Mouse (Mus musculus): ENCODE measurements at regions not wholly inside any gene's neighbourhood (a gene's known extent, or its start where the extent isn't known, plus 50 kb on each side); places are given as distances from the start of the nearest gene placed in this dataset.
A peak's percentile ranks its signal among the peaks of the same experiment; 100 is the strongest.

DNA sequence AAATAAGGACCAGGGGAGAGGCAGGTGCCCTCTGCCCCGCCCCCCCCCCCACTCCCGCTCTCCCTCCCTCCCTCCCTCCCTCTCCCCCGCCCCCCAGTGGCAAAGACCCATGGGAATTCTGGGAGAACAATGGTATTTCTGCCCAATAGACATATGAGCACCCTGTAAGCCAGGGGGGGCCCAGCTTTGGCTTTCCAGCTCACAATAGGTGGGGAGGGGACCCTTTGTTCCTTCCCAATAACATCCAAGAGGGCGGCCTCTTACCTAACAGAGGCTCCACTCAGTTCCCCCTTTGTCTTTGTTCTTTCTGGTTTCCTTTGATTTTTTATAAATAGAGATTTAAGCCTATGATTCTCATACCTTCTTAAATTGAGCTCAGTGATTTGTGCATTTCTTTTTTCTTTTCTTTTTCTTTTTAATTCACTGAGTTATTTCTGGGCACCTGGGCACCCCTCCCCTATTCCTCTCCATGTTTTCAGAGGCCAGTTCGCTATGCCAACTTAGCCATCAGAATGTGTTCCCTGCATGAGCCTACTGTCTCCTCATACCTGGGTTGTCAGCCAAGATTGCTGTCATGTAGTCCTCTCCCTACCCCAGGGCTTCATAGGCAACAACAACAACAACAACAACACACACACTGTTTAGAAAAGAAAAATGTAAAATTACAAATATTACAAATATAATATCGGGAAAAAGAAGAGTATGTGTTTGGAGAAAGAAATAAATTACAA lies 72.3 kb upstream of the Plekha5 start:
- WGBS = 72% methylated on average over 3 of the region's 6 CpGs
- H3K4me3 ChIP-seq (ENCODE audit: low read depth, low read length) = no peak overlapping the region
- DNase-seq (ENCODE audit: low spot score) (peak; percentile 69), ATAC-seq (ENCODE audit: low read depth) (peak; percentile 87)
- no peak overlapping the region for H3K9ac ChIP-seq (ENCODE audit: low read depth, low read length)
- no peaks in the 10 kb centered on the region for H3K27me3 ChIP-seq (replicated peaks; ENCODE audit: control insufficient read depth, insufficient read depth, low read length)
- H3K27ac ChIP-seq (replicated peaks; ENCODE audit: low read depth, low read length) = no peak overlapping the region
- no peak overlapping the region for H3K4me2 ChIP-seq (ENCODE audit: low read depth, low read length)
- no peaks in the 10 kb centered on the region for H3K9me3 ChIP-seq (ENCODE audit: control insufficient read depth, low read length)
- no peaks in the 10 kb centered on the region for H3K36me3 ChIP-seq (ENCODE audit: control insufficient read depth, insufficient read depth, low read length)
- no peaks in the 10 kb centered on the region for H3K4me1 ChIP-seq (ENCODE audit: control insufficient read depth, insufficient read depth, low read length)

DNA sequence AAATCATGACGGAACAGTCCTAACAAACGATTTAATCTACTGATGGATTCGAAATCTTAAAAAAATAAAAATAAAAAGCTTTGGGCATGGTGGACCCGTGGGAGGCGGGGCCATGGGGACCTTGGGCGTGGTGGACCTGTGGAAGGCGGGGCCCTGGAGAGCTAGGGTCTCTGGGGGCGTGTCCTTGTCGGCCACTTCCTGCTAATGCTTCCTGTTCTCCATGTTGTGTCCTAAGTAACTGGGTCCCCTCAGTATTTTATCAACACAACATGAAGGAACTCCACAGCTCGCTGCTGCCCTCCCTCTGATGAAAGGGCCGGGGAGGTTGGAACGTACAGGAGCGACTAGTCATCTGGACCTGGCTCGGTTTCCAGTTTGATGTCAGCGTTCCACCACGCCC lies 75.3 kb upstream of the Plekha5 start:
- peak; percentile 31 for ATAC-seq (ENCODE audit: low read depth)
- no peak overlapping the region for H3K4me3 ChIP-seq (ENCODE audit: low read depth, low read length)
- H3K27me3 ChIP-seq (replicated peaks; ENCODE audit: control insufficient read depth, insufficient read depth, low read length) = no peaks in the 10 kb centered on the region
- H3K4me1 ChIP-seq (ENCODE audit: control insufficient read depth, insufficient read depth, low read length) = no peaks in the 10 kb centered on the region
- no peaks in the 10 kb centered on the region for H3K36me3 ChIP-seq (ENCODE audit: control insufficient read depth, insufficient read depth, low read length)
- no peak overlapping the region for H3K9ac ChIP-seq (ENCODE audit: low read depth, low read length)
- no peaks in the 10 kb centered on the region for H3K9me3 ChIP-seq (ENCODE audit: control insufficient read depth, low read length)
- H3K27ac ChIP-seq (replicated peaks; ENCODE audit: low read depth, low read length) = 0 out of 2 replicates have a peak overlapping the region, but pooled peaks have one; percentile 10
- H3K4me2 ChIP-seq (ENCODE audit: low read depth, low read length) = no peak overlapping the region
- WGBS = 88% methylated on average over 16 of the region's 16 CpGs
- DNase-seq (ENCODE audit: low spot score) = no peak

DNA sequence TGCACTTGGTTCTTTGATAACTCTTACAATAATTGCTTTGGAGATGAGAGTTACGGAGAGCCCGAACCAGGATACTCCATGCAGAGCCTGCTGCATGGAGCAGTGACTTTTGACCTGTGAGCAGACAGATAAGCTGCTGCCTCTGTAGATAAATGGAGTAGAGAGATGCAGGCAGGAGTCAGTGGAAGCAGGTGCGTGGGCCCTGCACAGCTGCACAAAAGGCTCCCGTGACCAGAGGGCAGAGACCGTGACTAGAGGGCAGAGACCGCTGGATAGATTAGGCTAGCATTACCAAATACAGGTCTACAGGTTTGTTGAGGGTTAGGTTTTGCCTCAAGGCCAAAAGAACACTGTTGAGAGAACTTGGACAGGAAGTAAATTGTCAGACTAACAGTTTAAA lies 76.9 kb upstream of the Plekha5 start:
- H3K27me3 ChIP-seq (replicated peaks; ENCODE audit: control insufficient read depth, insufficient read depth, low read length) = no peaks in the 10 kb centered on the region
- H3K27ac ChIP-seq (replicated peaks; ENCODE audit: low read depth, low read length) = no peak overlapping the region
- DNase-seq (ENCODE audit: low spot score) (no peak), ATAC-seq (ENCODE audit: low read depth) (no peak)
- no peak overlapping the region for H3K4me3 ChIP-seq (ENCODE audit: low read depth, low read length)
- 87% methylated on average over 6 of the region's 6 CpGs for WGBS
- H3K4me1 ChIP-seq (ENCODE audit: control insufficient read depth, insufficient read depth, low read length) = no peaks in the 10 kb centered on the region
- H3K9me3 ChIP-seq (ENCODE audit: control insufficient read depth, low read length) = no peaks in the 10 kb centered on the region
- no peak overlapping the region for H3K4me2 ChIP-seq (ENCODE audit: low read depth, low read length)
- H3K36me3 ChIP-seq (ENCODE audit: control insufficient read depth, insufficient read depth, low read length) = no peaks in the 10 kb centered on the region
- H3K9ac ChIP-seq (ENCODE audit: low read depth, low read length) = no peak overlapping the region

DNA sequence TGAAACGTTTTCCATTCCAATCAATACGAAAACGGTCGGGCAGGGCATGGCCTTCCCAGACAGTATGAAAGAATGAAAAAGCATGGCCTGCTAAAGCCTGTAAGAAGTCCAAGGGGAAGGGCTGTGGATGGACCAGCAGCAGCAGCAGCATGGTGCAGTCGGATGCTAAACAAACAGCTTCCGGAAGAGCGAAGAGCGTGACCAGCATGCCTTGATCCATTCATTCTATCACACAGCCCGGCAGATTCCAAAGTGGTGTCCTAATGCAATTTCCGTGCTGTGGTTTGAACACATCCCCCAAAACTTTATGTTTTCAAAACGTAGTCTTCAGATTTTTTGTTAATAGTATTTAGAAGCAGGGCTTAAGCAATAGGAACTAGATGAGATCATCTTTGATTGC lies 80.2 kb upstream of the Plekha5 start:
- WGBS = 73% methylated on average over 11 of the region's 11 CpGs
- no peak overlapping the region for H3K9ac ChIP-seq (ENCODE audit: low read depth, low read length)
- H3K27ac ChIP-seq (replicated peaks; ENCODE audit: low read depth, low read length) = no peak overlapping the region
- no peak for ATAC-seq (ENCODE audit: low read depth)
- H3K36me3 ChIP-seq (ENCODE audit: control insufficient read depth, insufficient read depth, low read length) = no peaks in the 10 kb centered on the region
- no peak overlapping the region for H3K4me2 ChIP-seq (ENCODE audit: low read depth, low read length)
- no peaks in the 10 kb centered on the region for H3K27me3 ChIP-seq (replicated peaks; ENCODE audit: control insufficient read depth, insufficient read depth, low read length)
- H3K4me1 ChIP-seq (ENCODE audit: control insufficient read depth, insufficient read depth, low read length) = no peaks in the 10 kb centered on the region
- no peak overlapping the region for H3K4me3 ChIP-seq (ENCODE audit: low read depth, low read length)
- no peaks in the 10 kb centered on the region for H3K9me3 ChIP-seq (ENCODE audit: control insufficient read depth, low read length)
- no peak for DNase-seq (ENCODE audit: low spot score)

DNA sequence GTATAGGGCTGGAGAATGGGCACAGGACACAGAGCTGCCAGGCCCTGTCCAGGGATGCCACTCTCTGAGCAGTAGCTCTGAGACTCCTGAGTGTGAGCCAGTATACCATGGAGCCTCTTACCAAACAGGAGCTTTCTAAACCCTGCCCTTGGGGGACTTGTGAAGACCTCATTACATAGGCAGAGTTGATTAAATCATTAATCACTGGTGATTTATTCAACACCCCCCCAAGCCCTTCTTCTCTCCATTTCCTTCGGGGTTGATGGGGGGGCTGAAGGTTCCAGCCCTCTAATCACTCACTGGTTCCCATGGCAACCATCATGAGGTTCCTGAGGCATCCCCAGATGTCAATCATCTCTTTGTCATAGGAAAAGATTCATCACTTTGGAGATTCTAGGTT lies 81.0 kb upstream of the Plekha5 start:
- H3K4me2 ChIP-seq (ENCODE audit: low read depth, low read length) = no peak overlapping the region
- no peaks in the 10 kb centered on the region for H3K9me3 ChIP-seq (ENCODE audit: control insufficient read depth, low read length)
- no peaks in the 10 kb centered on the region for H3K36me3 ChIP-seq (ENCODE audit: control insufficient read depth, insufficient read depth, low read length)
- no peak overlapping the region for H3K9ac ChIP-seq (ENCODE audit: low read depth, low read length)
- no peaks in the 10 kb centered on the region for H3K4me1 ChIP-seq (ENCODE audit: control insufficient read depth, insufficient read depth, low read length)
- no peaks in the 10 kb centered on the region for H3K27me3 ChIP-seq (replicated peaks; ENCODE audit: control insufficient read depth, insufficient read depth, low read length)
- no peak for ATAC-seq (ENCODE audit: low read depth)
- H3K4me3 ChIP-seq (ENCODE audit: low read depth, low read length) = no peak overlapping the region
- no peak overlapping the region for H3K27ac ChIP-seq (replicated peaks; ENCODE audit: low read depth, low read length)
- 57% methylated on average over 1 of the region's 1 CpGs for WGBS
- no peak for DNase-seq (ENCODE audit: low spot score)

DNA sequence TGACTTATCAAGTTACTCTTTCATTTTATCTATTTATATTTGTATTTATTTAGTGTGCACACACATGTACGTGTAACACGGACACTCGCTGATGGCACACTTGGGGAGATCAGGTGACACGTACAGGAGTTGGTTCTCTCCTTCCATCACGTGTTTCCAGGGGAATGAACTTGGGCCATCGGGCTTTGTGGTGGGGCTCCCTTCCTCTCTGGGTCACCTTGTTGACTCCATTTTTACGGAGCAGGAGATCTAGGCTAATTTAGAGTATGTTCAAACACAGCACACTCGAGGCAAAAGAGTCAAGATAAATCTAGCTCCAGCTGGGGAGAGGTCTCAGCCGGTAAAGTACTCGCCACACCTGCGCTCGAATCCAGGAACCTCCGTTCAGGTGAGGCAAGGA lies 84.1 kb upstream of the Plekha5 start:
- H3K27ac ChIP-seq (replicated peaks; ENCODE audit: low read depth, low read length) = no peak overlapping the region
- no peaks in the 10 kb centered on the region for H3K36me3 ChIP-seq (ENCODE audit: control insufficient read depth, insufficient read depth, low read length)
- no peaks in the 10 kb centered on the region for H3K27me3 ChIP-seq (replicated peaks; ENCODE audit: control insufficient read depth, insufficient read depth, low read length)
- H3K9ac ChIP-seq (ENCODE audit: low read depth, low read length) = no peak overlapping the region
- no peak overlapping the region for H3K4me3 ChIP-seq (ENCODE audit: low read depth, low read length)
- DNase-seq (ENCODE audit: low spot score) (no peak), ATAC-seq (ENCODE audit: low read depth) (no peak)
- peaks cover 14% of the 10 kb centered on the region for H3K4me1 ChIP-seq (ENCODE audit: control insufficient read depth, insufficient read depth, low read length)
- WGBS = 77% methylated on average over 13 of the region's 13 CpGs
- H3K4me2 ChIP-seq (ENCODE audit: low read depth, low read length) = no peak overlapping the region
- no peaks in the 10 kb centered on the region for H3K9me3 ChIP-seq (ENCODE audit: control insufficient read depth, low read length)

DNA sequence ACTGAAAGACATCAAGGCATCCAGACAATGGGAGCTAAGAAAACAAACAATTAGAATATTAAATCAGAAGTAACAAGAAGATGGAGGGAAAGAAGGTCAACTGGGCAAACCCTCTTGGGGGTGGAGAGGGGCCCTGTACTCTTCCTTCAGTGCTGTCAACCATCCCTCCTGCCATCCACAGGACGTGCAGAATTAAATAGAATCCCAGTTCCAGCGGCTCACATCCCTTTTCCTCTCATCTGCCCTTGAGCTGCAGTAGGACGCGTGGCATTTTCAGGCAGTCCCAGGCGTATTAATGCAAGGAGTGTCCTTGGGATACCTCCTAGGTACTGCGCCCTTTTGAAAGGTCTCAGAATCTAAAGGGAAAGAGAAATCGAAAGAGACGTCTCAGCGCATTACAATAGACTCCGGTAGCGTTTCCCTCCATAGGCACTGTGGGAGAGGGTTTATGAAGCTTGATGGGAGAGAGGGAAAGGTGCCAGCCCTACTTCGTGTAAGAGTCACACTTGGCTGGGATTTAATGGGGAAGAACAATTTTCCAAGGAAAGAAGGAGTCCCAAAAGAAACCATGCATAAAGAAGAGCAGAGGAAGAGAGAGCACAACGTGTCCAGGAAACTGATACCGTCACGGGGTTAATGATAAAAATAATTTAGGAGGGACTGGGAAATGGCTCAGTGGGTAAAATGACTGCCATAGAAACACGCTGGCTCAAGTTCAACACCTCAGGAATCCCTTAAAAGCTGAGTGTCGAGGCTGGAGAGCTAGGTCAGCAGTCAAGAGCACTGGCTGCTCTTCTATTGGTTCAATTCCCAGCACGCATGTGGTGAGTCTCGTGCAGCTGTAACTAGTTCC lies 85.7 kb upstream of the Plekha5 start:
- Histone ChIP-seq H3K4me1 (ENCODE audit: control insufficient read depth, insufficient read depth, low read length) (peaks cover 14% of the 10 kb centered on the region), H3K9ac (ENCODE audit: low read depth, low read length) (no peak overlapping the region), H3K36me3 (ENCODE audit: control insufficient read depth, insufficient read depth, low read length) (no peaks in the 10 kb centered on the region), H3K4me2 (ENCODE audit: low read depth, low read length) (peak overlapping the region; percentile 27), H3K4me3 (ENCODE audit: low read depth, low read length) (no peak overlapping the region), H3K9me3 (ENCODE audit: control insufficient read depth, low read length) (no peaks in the 10 kb centered on the region), H3K27ac (replicated peaks; ENCODE audit: low read depth, low read length) (no peak overlapping the region), H3K27me3 (replicated peaks; ENCODE audit: control insufficient read depth, insufficient read depth, low read length) (no peaks in the 10 kb centered on the region)
- ATAC-seq (ENCODE audit: low read depth) (no peak), DNase-seq (ENCODE audit: low spot score) (peak; percentile 58)
- WGBS = 38% methylated on average over 19 of the region's 19 CpGs

DNA sequence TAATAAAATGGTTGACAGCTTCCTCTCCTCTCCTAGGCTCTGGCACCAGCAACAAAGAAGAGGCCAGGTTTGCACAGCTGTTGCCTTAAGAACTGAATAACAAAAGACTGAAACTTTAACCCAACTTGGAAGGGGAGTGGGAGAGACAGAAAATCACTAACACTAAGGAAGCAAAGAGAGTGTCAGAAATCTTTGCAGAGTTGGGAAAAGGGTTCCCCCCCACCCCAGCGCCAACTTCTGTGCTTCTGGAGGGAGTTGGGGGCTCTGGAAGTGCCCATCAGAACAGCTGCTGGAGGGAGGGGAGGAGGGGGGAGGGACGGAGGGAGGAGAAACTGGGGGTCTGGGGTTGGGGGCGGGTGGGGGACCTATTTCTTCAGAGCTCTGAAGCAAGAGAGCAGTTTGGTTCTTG lies 86.8 kb upstream of the Plekha5 start:
- Histone ChIP-seq H3K36me3 (ENCODE audit: control insufficient read depth, insufficient read depth, low read length) (no peaks in the 10 kb centered on the region), H3K27ac (replicated peaks; ENCODE audit: low read depth, low read length) (peak overlapping the region; percentile 90), H3K27me3 (replicated peaks; ENCODE audit: control insufficient read depth, insufficient read depth, low read length) (no peaks in the 10 kb centered on the region), H3K4me3 (ENCODE audit: low read depth, low read length) (no peak overlapping the region), H3K9me3 (ENCODE audit: control insufficient read depth, low read length) (no peaks in the 10 kb centered on the region), H3K4me1 (ENCODE audit: control insufficient read depth, insufficient read depth, low read length) (peaks cover 14% of the 10 kb centered on the region), H3K4me2 (ENCODE audit: low read depth, low read length) (peak overlapping the region; percentile 27), H3K9ac (ENCODE audit: low read depth, low read length) (no peak overlapping the region)
- DNase-seq (ENCODE audit: low spot score) (peak; percentile 73), ATAC-seq (ENCODE audit: low read depth) (peak; percentile 77)
- whole genome bisulfite sequencing = 10% methylated on average over 2 of the region's 3 CpGs
